Mouse (Mus musculus) CH12.LX (cell line): ENCODE measurements at regions not wholly inside any gene's neighbourhood (a gene's known extent, or its start where the extent isn't known, plus 50 kb on each side); places are given as distances from the start of the nearest gene placed in this dataset.

Experiments
- DNase-seq: peaks from one replicate; pipeline ENCODE4 v3.0.0-alpha.2; 2013; ENCODE audit errors: extremely low read depth
- H3K27ac ChIP-seq: 2 replicates; pipeline ENCODE4 v1.5.1; 2012; ENCODE audit warnings: low read depth, mild to moderate bottlenecking, control low read depth, moderate library complexity; ENCODE audit not compliant: insufficient read depth
- H3K27me3 ChIP-seq: replicated peaks from 2 replicates; pipeline ENCODE3; 2012; ENCODE audit warnings: inconsistent platforms
- H3K36me3 ChIP-seq, 2 experiments: replicated peaks in 1 of 2; 2 replicates each; pipeline versions ENCODE3 to v1.6.1; 2012; ENCODE audit warnings: inconsistent platforms in 1 of 2, low read length in 1 of 2, mild to moderate bottlenecking in 1 of 2, mixed read lengths in 1 of 2, moderate library complexity in 1 of 2; ENCODE audit not compliant: control insufficient read depth in 1 of 2, insufficient read depth in 1 of 2
- H3K4me1 ChIP-seq, 2 experiments: 2 replicates each; pipeline ENCODE4 v1.6.1; 2012; ENCODE audit warnings: inconsistent platforms in 1 of 2, moderate library complexity in 1 of 2; ENCODE audit not compliant: insufficient read depth in 2 of 2, control insufficient read depth in 1 of 2
- H3K4me2 ChIP-seq: 2 replicates; pipeline ENCODE4 v1.6.1; 2012; ENCODE audit warnings: low read depth, mild to moderate bottlenecking, control low read depth; ENCODE audit not compliant: poor library complexity, insufficient read depth, severe bottlenecking
- H3K4me3 ChIP-seq, 3 experiments: fragments of 150-350 bp in 1 of 3; sonication (generic) in 1 of 3; replicated peaks in 1 of 3; 2 replicates each; pipeline versions ENCODE3 to v1.5.1; 2011 to 2012; ENCODE audit warnings: low read depth in 2 of 3, low read length in 2 of 3, mild to moderate bottlenecking in 2 of 3, moderate library complexity in 2 of 3, control low read depth in 1 of 3, improper control_type of control experiment in 1 of 3, inconsistent platforms in 1 of 3, mixed read lengths in 1 of 3; ENCODE audit not compliant: poor library complexity in 1 of 3
- H3K79me2 ChIP-seq: replicated peaks from 2 replicates; pipeline ENCODE4 v1.6.1; 2012; ENCODE audit warnings: mild to moderate bottlenecking, moderate library complexity; ENCODE audit not compliant: control insufficient read depth, poor library complexity, insufficient read depth, severe bottlenecking; ENCODE audit errors: extremely low read depth
- H3K9ac ChIP-seq: 2 replicates; pipeline ENCODE4 v1.6.1; 2012; ENCODE audit warnings: low read depth, mild to moderate bottlenecking, control low read depth, moderate library complexity; ENCODE audit not compliant: insufficient read depth
- H3K9me3 ChIP-seq: replicated peaks from 2 replicates; pipeline ENCODE3; 2012; ENCODE audit warnings: low read length, inconsistent platforms, mixed read lengths
- BHLHE40 ChIP-seq: IDR thresholded peaks from 2 replicates; pipeline ENCODE4 v1.6.1; 2011; ENCODE audit warnings: mild to moderate bottlenecking, low read depth, low read length, improper control_type of control experiment
- CHD1 ChIP-seq: IDR thresholded peaks from 2 replicates; pipeline ENCODE4 v1.6.1; 2012; ENCODE audit warnings: low read depth, low read length, improper control_type of control experiment, inconsistent platforms
- CHD2 ChIP-seq: IDR thresholded peaks from 2 replicates; pipeline ENCODE4 v1.6.1; 2011; ENCODE audit warnings: low read length, improper control_type of control experiment
- HCFC1 ChIP-seq: IDR thresholded peaks from 2 replicates; pipeline ENCODE4 v1.6.1; 2012; ENCODE audit warnings: low read depth, mild to moderate bottlenecking, inconsistent platforms, low read length, improper control_type of control experiment
- JUN ChIP-seq: IDR thresholded peaks from 2 replicates; pipeline ENCODE4 v1.6.1; 2011; ENCODE audit warnings: low read depth, mild to moderate bottlenecking, low read length, improper control_type of control experiment, moderate library complexity; ENCODE audit not compliant: insufficient read depth
- JUND ChIP-seq: conservative IDR thresholded peaks from 2 replicates; pipeline ENCODE4 v1.6.1; 2011; ENCODE audit warnings: low read depth, low read length, improper control_type of control experiment
- KAT2A ChIP-seq: IDR thresholded peaks from 2 replicates; pipeline ENCODE4 v1.6.1; 2012; ENCODE audit warnings: low read length, improper control_type of control experiment, inconsistent platforms; ENCODE audit not compliant: insufficient replicate concordance
- MAX ChIP-seq: IDR thresholded peaks from 2 replicates; pipeline ENCODE4 v1.6.1; 2011; ENCODE audit warnings: low read length, improper control_type of control experiment
- NRF1 ChIP-seq: IDR thresholded peaks from 2 replicates; pipeline ENCODE4 v1.6.1; 2014; ENCODE audit warnings: low read depth, mild to moderate bottlenecking, inconsistent platforms, low read length, improper control_type of control experiment, moderate library complexity
- RCOR1 ChIP-seq: conservative IDR thresholded peaks from 2 replicates; pipeline ENCODE4 v1.6.1; 2012; ENCODE audit warnings: low read depth, mild to moderate bottlenecking, inconsistent platforms, low read length, improper control_type of control experiment
- TBP ChIP-seq: conservative IDR thresholded peaks from 2 replicates; pipeline ENCODE4 v1.6.1; 2011; ENCODE audit warnings: low read depth, low read length, improper control_type of control experiment
- UBTF ChIP-seq: IDR thresholded peaks from 2 replicates; pipeline ENCODE4 v1.6.1; 2012; ENCODE audit warnings: low read depth, mild to moderate bottlenecking, inconsistent platforms, low read length, improper control_type of control experiment, moderate library complexity
- ZKSCAN1 ChIP-seq: IDR thresholded peaks from 2 replicates; pipeline ENCODE4 v1.6.1; 2012; ENCODE audit warnings: low read depth, inconsistent platforms, low read length, improper control_type of control experiment, borderline replicate concordance
- ZNF384 ChIP-seq: IDR thresholded peaks from 2 replicates; pipeline ENCODE4 v1.6.1; 2012; ENCODE audit warnings: low read depth, low read length, improper control_type of control experiment, inconsistent platforms
- dilution Hi-C: fragments of 300-500 bp; cut with MboI; formaldehyde crosslinking; loops from 2 replicates; pipeline ENCODE4 v1.14.3; 2020; ENCODE audit warnings: low sequenced_read_pairs; ENCODE audit not compliant: extremely low pct_unique_long_range_greater_than_20kb, extremely low pct_ligation_motif_present
- in situ Hi-C: fragments of 300-500 bp; cut with MboI; formaldehyde crosslinking; loops from 3 replicates; pipeline ENCODE4 v1.14.3; 2019; ENCODE audit warnings: low sequenced_read_pairs, low pct_ligation_motif_present, low pct_unique_long_range_greater_than_20kb, mixed read lengths

GRCm38 (mm10) chr1:189142551-189142950, 134.9 kb upstream of the Kctd3 start:
- Histone ChIP-seq H3K4me2 (no peak overlapping the region), H3K4me1 (no peaks in the 10 kb centered on the region), H3K36me3 (no peaks in the 10 kb centered on the region), H3K27ac (no peak overlapping the region), H3K9ac (no peak overlapping the region), H3K4me3 (no peak overlapping the region), H3K9me3 (no peaks in the 10 kb centered on the region), H3K79me2 (no peaks in the 10 kb centered on the region), H3K27me3 (no peaks in the 10 kb centered on the region)
- in situ Hi-C loops: no loop called here
- TF ChIP-seq ZKSCAN1 (no peak), HCFC1 (no peak), KAT2A (no peak), BHLHE40 (no peak)
- no peak for DNase-seq
- dilution Hi-C loops: no loop called here

DNA sequence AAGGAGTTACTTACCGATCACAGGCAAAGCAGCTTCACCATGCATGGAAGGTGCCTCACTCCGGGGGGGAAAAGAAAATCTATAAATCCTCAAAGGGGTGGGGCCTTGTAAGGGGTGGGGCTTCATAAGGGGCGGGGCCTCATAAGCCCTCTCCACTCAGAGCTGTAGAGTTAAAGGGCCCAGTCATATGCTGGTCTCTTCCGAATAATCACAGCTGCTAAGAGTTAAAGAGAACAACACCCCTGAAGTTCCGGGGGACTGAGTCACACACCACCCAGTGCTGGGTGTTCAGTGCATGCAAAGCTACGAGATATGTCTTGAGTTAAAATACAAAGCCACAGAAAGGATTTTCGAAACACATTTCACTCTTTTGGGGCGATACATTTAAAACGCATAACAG, 134.1 kb upstream of the Kctd3 start:
- Histone ChIP-seq H3K4me3 (no peak overlapping the region), H3K27me3 (no peaks in the 10 kb centered on the region), H3K4me1 (no peaks in the 10 kb centered on the region), H3K36me3 (no peaks in the 10 kb centered on the region), H3K79me2 (no peaks in the 10 kb centered on the region), H3K4me2 (no peak overlapping the region), H3K9me3 (no peaks in the 10 kb centered on the region), H3K9ac (no peak overlapping the region), H3K27ac (no peak overlapping the region)
- no peak for TF ChIP-seq CHD1
- no peak for TF ChIP-seq NRF1
- in situ Hi-C loops (no loop called here), dilution Hi-C loops (no loop called here)
- no peak for DNase-seq

DNA sequence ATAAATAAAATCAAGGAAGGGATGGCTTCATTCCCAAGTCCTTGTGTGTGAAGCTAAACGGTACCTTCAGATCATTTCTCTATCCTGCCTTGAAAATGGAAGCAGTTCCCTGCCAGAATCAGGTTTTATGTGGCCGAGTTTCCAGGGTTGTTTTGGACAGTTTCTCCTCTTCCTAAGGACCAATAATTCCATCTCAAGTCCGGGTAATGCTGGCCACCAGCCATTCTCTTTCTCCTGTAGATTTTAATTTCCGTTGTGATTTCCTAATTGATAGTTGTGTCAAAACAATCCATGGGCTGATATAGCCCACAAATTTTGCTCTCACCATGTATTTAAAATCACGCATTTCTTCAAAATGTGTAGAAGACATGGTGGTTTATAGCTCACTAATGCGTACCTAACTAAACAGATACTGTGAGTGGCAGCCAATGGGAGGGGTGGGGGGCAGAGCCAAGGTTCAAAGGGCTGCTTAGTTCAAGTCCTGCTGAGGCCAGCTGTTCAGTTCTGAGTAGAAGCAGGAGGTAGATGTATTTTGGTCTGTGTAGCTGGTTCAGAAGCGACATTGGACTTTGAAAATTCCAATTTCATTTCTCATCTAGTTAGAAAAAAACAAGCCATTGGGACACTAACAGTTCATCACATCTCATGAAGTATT, 129.2 kb upstream of the Kctd3 start:
- no peak for TF ChIP-seq KAT2A
- TF ChIP-seq JUND: no peak
- TF ChIP-seq CHD2: no peak
- no peak for TF ChIP-seq ZNF384
- no peak for TF ChIP-seq UBTF
- no peak for TF ChIP-seq MAX
- no peak for TF ChIP-seq RCOR1
- TF ChIP-seq TBP: no peak
- no peak for TF ChIP-seq JUN
- TF ChIP-seq, all 38 proteins: peak for 0
- Histone ChIP-seq H3K79me2 (no peaks in the 10 kb centered on the region), H3K4me2 (no peak overlapping the region), H3K4me3 (no peak overlapping the region), H3K9ac (no peak overlapping the region), H3K9me3 (no peaks in the 10 kb centered on the region), H3K27ac (no peak overlapping the region), H3K27me3 (no peaks in the 10 kb centered on the region), H3K4me1 (peaks cover 2 to 7% of the 10 kb centered on the region in 2 experiments; a peak in 2 of 4 replicates), H3K36me3 (no peaks in the 10 kb centered on the region)
- dilution Hi-C loops (no loop called here), in situ Hi-C loops (no loop called here)
- DNase-seq: no peak
